Mouse (Mus musculus): ENCODE measurements around the gene Fndc3c1. TPM values are rescaled to one million over a fixed set of nuclear protein-coding genes. Genes with fewer than 3 reads are reported as not detected.
"Not testable (repeated sequence)": the region's sequence is repeated elsewhere in the genome, so short reads cannot be mapped to it uniquely, and the experiment has no call there.

Fndc3c1 gene
- total RNA-seq (2021) = not detected
- long read RNA-seq, experiment 1 = 0 reads
- long read RNA-seq, experiment 2 = 0 reads

DNA sequence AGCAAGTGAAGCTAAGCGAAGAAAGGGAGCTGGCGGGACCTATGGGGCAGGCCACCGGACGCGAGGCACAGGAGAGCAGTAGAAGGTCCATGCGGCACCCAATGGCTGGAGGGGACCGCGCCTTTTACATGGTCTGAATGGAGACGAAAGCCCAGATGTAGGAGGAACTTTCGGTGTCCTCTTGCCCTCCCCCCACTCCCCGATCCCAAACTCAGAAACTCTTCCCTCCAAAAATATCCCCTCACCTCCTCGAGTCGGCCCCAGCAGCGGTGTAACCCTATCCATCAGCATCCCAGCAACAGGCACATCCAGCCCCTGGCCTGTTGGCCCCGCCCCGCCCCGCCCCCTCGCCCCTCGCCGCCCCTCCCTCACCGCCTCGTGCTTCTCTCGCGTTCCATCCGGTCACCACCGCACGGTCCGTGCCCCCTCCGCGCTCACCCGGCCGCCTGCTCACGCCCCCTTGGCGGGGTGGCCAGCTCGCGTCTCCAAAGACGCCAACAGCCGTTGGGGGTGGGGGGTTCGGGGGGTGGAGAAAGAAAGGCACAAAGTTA lies at the start of gene Fndc3c1:
Fndc3c1 (minus strand) TSS at position 301 of the 551 bp plus-strand sequence.
- DNase-seq (ENCODE audit: low spot score in 2 of 2) = no peak

DNA sequence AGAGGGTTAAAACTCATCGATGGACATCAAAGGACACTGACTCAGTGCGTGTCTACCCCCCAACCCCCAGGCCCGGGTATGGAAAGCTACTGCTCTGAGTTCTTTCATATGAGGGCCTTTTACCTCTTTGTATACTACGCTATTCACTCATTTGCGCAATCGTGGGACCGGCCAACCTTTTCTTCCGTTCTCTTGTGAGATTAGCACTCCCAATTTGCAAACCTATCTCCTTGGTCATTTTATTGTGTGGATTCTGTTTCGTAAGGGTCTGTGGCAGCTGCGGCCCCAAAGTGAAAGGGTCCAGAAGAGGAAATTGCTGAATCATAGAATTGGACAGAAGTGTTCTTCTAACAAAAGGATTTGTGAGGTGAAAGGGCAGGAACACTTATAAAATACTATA lies 1.2 kb upstream of the Fndc3c1 start:
- no peak for DNase-seq (ENCODE audit: low spot score in 2 of 2)

- DNase-seq (ENCODE audit: low spot score in 2 of 2) = no peak
These were observed 470 bp upstream of the Fndc3c1 start for GRCm38 (mm10) chrX:106485671-106486070.

DNA sequence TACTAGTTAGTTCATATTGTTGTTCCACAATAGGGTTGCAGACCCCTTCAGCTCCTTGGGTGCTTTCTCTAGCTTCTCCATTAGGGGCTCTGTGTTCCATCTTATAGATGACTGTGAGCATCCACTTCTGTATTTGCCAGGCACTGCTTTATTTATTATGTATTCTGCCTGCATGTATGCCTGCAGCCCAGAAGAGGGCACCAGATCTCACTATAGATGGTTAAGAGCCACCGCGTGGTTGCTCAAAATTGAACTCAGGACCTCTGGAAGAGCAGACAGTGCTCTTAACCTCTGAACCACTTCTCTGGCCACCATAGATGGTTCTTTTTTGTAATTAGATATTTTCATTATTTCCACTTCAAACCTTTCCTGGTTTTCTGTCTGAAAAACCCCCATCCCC lies 5.3 kb downstream of the Fndc3c1 start:
- not testable (repeated sequence) for DNase-seq (ENCODE audit: low spot score in 2 of 2)

- DNase-seq (ENCODE audit: low spot score in 2 of 2) = no peak
These were observed 99.9 kb downstream of the Fndc3c1 start for GRCm38 (mm10) chrX:106385304-106385703.

GRCm38 (mm10) chrX:106380608-106381007 lies 104.6 kb downstream of the Fndc3c1 start:
- DNase-seq (ENCODE audit: low spot score in 2 of 2) = no peak

Small RNA genes lying within 50 kb of the gene (microRNA-seq; reads per million reads assigned to microRNA genes)
- 0 reads per million in 2 experiments for gene Gm27428

Other genes with a start within 250 kb of the Fndc3c1 start
- gene Fnd3c2, start 230.0 kb downstream of the Fndc3c1 start, total RNA-seq (2021) = not detected
- gene Gm5127, start 97.8 kb upstream of the Fndc3c1 start, total RNA-seq (2021) = under 1 TPM in 1 of 2 experiments, not detected in 1; 0.63 TPM
- gene Cysltr1, start 118.3 kb upstream of the Fndc3c1 start, total RNA-seq (2021) = under 1 TPM; 0.59 to 0.79 TPM

All from left cerebral cortex, adult 18-20 months (tissue).